11 mouse cellular contexts compared by ENCODE assay signal in the genomic region with DNA sequence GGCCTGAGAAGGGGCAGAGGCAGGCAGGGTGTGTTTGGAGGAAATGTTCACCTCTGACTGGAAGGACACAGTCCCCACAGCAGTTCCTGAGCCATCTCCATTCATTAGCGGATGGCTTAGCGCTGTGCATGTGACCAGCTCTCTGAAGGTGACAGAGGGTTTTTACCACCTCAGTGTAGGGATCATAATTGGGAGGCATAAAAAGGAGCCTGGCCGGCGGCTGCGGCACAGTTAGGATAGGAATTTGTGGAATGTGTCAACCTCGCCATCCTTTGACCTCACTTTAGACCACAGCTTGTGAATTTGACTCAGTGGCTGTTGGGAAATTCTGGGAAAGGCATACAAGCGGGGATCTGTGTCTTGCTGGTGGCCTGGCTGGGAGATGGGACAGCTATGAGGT. TPM values are rescaled to one million over a fixed set of nuclear protein-coding genes. Genes with fewer than 3 reads are reported as not detected.
A peak's percentile ranks its signal among the peaks of the same experiment; 100 is the strongest.
DNase-seq lines count a peak whose midpoint lies in the region; ATAC-seq and TF ChIP-seq lines count a peak whose summit lies in the region.
"Had no signal": no experiment of that assay in that cellular context is flagged by ENCODE, and none has a peak within 500 bp of the region (broad histone marks: within the 10 kb centered on the region; RNA-seq: fewer than 3 reads in every experiment).

No protein-coding gene starts in this region.

- H3K27me3 ChIP-seq in heart, embryonic 11.5 days (ENCODE audit: control insufficient read depth, insufficient read depth, low read length), result no peaks in the 10 kb centered on the region
- no peaks in the 10 kb centered on the region for H3K27me3 ChIP-seq in lung, postnatal 0 days (replicated peaks; ENCODE audit: insufficient read depth, low read length)
- H3K27me3 ChIP-seq in intestine, embryonic 14.5 days (replicated peaks; ENCODE audit: control insufficient read depth, insufficient read depth, low read length), result no peaks in the 10 kb centered on the region
- no peaks in the 10 kb centered on the region for H3K27me3 ChIP-seq in myocyte (ENCODE audit: control insufficient read depth, insufficient read depth, insufficient read length)
- no peaks in the 10 kb centered on the region for H3K27me3 ChIP-seq in forebrain, embryonic 14.5 days (replicated peaks; ENCODE audit: control insufficient read depth, insufficient read depth, low read length)
- H3K27me3 ChIP-seq: megakaryocyte, embryonic 14.5 days had no signal

- no peak for TF ChIP-seq CTCF in lung, postnatal 0 days (IDR thresholded peaks at IDR 0.05)

- H3K79me2 ChIP-seq in myocyte (ENCODE audit: control insufficient read depth, insufficient read depth), result no peaks in the 10 kb centered on the region

- no peak overlapping the region for H3ac ChIP-seq in myocyte (ENCODE audit: control insufficient read depth, insufficient read length)

- no peak overlapping the region for H3K9ac ChIP-seq in heart, embryonic 11.5 days (ENCODE audit: low read depth, low read length)
- H3K9ac ChIP-seq in lung, postnatal 0 days (replicated peaks; ENCODE audit: low read depth), result no peak overlapping the region
- no peak overlapping the region for H3K9ac ChIP-seq in intestine, embryonic 14.5 days (ENCODE audit: low read length)
- no peak overlapping the region for H3K9ac ChIP-seq in forebrain, embryonic 14.5 days (ENCODE audit: low read length)

- peak overlapping the region; percentile 86 for H3K27ac ChIP-seq in heart, embryonic 11.5 days (ENCODE audit: low read depth, low read length)
- peak overlapping the region; percentile 86 for H3K27ac ChIP-seq in lung, postnatal 0 days (ENCODE audit: low read length)
- 0 out of 2 replicates have a peak overlapping the region, but pooled peaks have one; percentile 43 for H3K27ac ChIP-seq in intestine, embryonic 14.5 days (ENCODE audit: low read depth)
- H3K27ac ChIP-seq in forebrain, embryonic 14.5 days (ENCODE audit: low read depth, low read length), result no peak overlapping the region

- H3K4me2 ChIP-seq in heart, embryonic 11.5 days, result peak overlapping the region; percentile 34
- peak overlapping the region; percentile 22; the same call in 1 of the 2 replicates for H3K4me2 ChIP-seq in lung, postnatal 0 days (replicated peaks; ENCODE audit: low read depth, low read length)
- H3K4me2 ChIP-seq in intestine, embryonic 14.5 days (ENCODE audit: low read length), result 0 out of 2 replicates have a peak overlapping the region, but pooled peaks have one; percentile 8
- peak overlapping the region; percentile 4 for H3K4me2 ChIP-seq in myocyte (ENCODE audit: low read depth)
- no peak overlapping the region for H3K4me2 ChIP-seq in forebrain, embryonic 14.5 days (ENCODE audit: low read length)

- 0 out of 2 replicates have a peak overlapping the region, but pooled peaks have one; percentile 19 for H3K4me3 ChIP-seq in heart, embryonic 11.5 days (ENCODE audit: low read depth, low read length)
- H3K4me3 ChIP-seq in lung, postnatal 0 days (ENCODE audit: low read depth, low read length), result no peak overlapping the region
- no peak overlapping the region for H3K4me3 ChIP-seq in intestine, embryonic 14.5 days (ENCODE audit: low read depth, low read length)
- H3K4me3 ChIP-seq in myocyte, result no peak overlapping the region
- H3K4me3 ChIP-seq in forebrain, embryonic 14.5 days (ENCODE audit: low read depth, low read length), result no peak overlapping the region

- H3K36me3 ChIP-seq in heart, embryonic 11.5 days (ENCODE audit: control insufficient read depth, insufficient read depth, low read length), result no peaks in the 10 kb centered on the region
- no peaks in the 10 kb centered on the region for H3K36me3 ChIP-seq in lung, postnatal 0 days (ENCODE audit: insufficient read depth, low read length)
- peaks cover 9% of the 10 kb centered on the region; the same call in 1 of the 2 replicates for H3K36me3 ChIP-seq in intestine, embryonic 14.5 days (ENCODE audit: control insufficient read depth, insufficient read depth, low read length)
- no peaks in the 10 kb centered on the region for H3K36me3 ChIP-seq in myocyte (ENCODE audit: control insufficient read depth, insufficient read depth)
- no peaks in the 10 kb centered on the region for H3K36me3 ChIP-seq in forebrain, embryonic 14.5 days (ENCODE audit: control insufficient read depth, insufficient read depth, low read length)

- no peak for ATAC-seq in heart, embryonic 11.5 days (replicated peaks; ENCODE audit: insufficient number of reproducible peaks, low FRiP score, low TSS enrichment)
- no peak for ATAC-seq in lung, postnatal 0 days
- ATAC-seq in intestine, embryonic 14.5 days (replicated peaks; ENCODE audit: low FRiP score, low TSS enrichment, low read depth), result no peak
- ATAC-seq in forebrain, embryonic 14.5 days, result no peak

- no peaks in the 10 kb centered on the region for H3K9me3 ChIP-seq in heart, embryonic 11.5 days (replicated peaks; ENCODE audit: control insufficient read depth, low read length)
- no peaks in the 10 kb centered on the region for H3K9me3 ChIP-seq in lung, postnatal 0 days (ENCODE audit: low read length)
- no peaks in the 10 kb centered on the region for H3K9me3 ChIP-seq in intestine, embryonic 14.5 days (ENCODE audit: control insufficient read depth, low read length)
- no peaks in the 10 kb centered on the region for H3K9me3 ChIP-seq in forebrain, embryonic 14.5 days (replicated peaks; ENCODE audit: control insufficient read depth, low read length)
- H3K9me3 ChIP-seq: megakaryocyte, embryonic 14.5 days had no signal

- TF ChIP-seq POLR2A in myocyte (IDR thresholded peaks at IDR 0.05; ENCODE audit: insufficient read length, low read depth), result no peak

- peaks cover 28% of the 10 kb centered on the region for H3K4me1 ChIP-seq in heart, embryonic 11.5 days (ENCODE audit: control insufficient read depth, insufficient read depth, low read length)
- H3K4me1 ChIP-seq in lung, postnatal 0 days (ENCODE audit: insufficient read depth, low read depth, low read length), result peaks cover 15% of the 10 kb centered on the region
- H3K4me1 ChIP-seq in intestine, embryonic 14.5 days (replicated peaks; ENCODE audit: control insufficient read depth, insufficient read depth, low read length), result peaks cover 18% of the 10 kb centered on the region
- no peaks in the 10 kb centered on the region for H3K4me1 ChIP-seq in forebrain, embryonic 14.5 days (ENCODE audit: control insufficient read depth, insufficient read depth, low read length)

- no peak for TF ChIP-seq EP300 in lung, postnatal 0 days (IDR thresholded peaks at IDR 0.05)

- 17% methylated on average over 7 of the region's 7 CpGs for WGBS in heart, embryonic 11.5 days (ENCODE audit: insufficient replicate concordance)
- 30% methylated on average over 7 of the region's 7 CpGs for WGBS in lung, postnatal 0 days
- 31% methylated on average over 7 of the region's 7 CpGs for WGBS in intestine, embryonic 14.5 days
- WGBS in forebrain, embryonic 14.5 days, result 65% methylated on average over 7 of the region's 7 CpGs

- no peak for DNase-seq in heart, postnatal 4 days
- DNase-seq in lung, postnatal 0 days (ENCODE audit: low spot score), result no peak
- no peak for DNase-seq in lung, adult 18-20 months
- DNase-seq in intestine, embryonic 14.5 days (ENCODE audit: low spot score), result no peak
- no peak for DNase-seq in spleen, postnatal 14 days (ENCODE audit: low spot score in 2 of 2)
- no peak for DNase-seq in forebrain, embryonic 14.5 days (ENCODE audit: low spot score)
- DNase-seq: adrenal gland, postnatal 10 days; layer of hippocampus, adult 9-11 months had no signal

TF ChIP-seq in myocyte, 11 proteins besides CTCF, POLR2A, EP300 and RAD21 (continues in another document):
- TF ChIP-seq REST (IDR thresholded peaks at IDR 0.05; ENCODE audit: insufficient read depth, insufficient read length), result no peak

RNA-seq across cellular contexts. Expression of gene Eng, which starts 7.4 kb away (rescaled TPM):
- polyA plus RNA-seq in heart, embryonic 11.5 days (2014; fragmentation: Nextera tagmentation; extraction: Ambion mirVana), result 113 and 127 TPM in 2 replicates
- 100 to 1,000 TPM; 149 to 162 TPM for total RNA-seq in heart, postnatal 4 days (2021)
- polyA plus RNA-seq in lung, postnatal 0 days (2015; fragmentation: Nextera tagmentation; extraction: Ambion mirVana), result 118 and 130 TPM in 2 replicates
- polyA plus RNA-seq in intestine, embryonic 14.5 days (2014; fragmentation: Nextera tagmentation; extraction: Ambion mirVana), result 59.5 and 61.4 TPM in 2 replicates
- polyA plus RNA-seq in myocyte (2012; fragmentation: generic; extraction: Trizol), result 1.6 TPM
- 15.0 and 23.1 TPM in 2 replicates for polyA plus RNA-seq in forebrain, embryonic 14.5 days (2014; fragmentation: Nextera tagmentation; extraction: Ambion mirVana)

RNA-seq across cellular contexts. Expression of gene Ak1, which starts 32.2 kb away (rescaled TPM):
- 212 and 221 TPM in 2 replicates for polyA plus RNA-seq in heart, embryonic 11.5 days (2014; fragmentation: Nextera tagmentation; extraction: Ambion mirVana)
- 100 to 1,000 TPM; 405 to 424 TPM for total RNA-seq in heart, postnatal 4 days (2021)
- 31.7 and 36.3 TPM in 2 replicates for polyA plus RNA-seq in lung, postnatal 0 days (2015; fragmentation: Nextera tagmentation; extraction: Ambion mirVana)
- 22.8 and 24.6 TPM in 2 replicates for polyA plus RNA-seq in intestine, embryonic 14.5 days (2014; fragmentation: Nextera tagmentation; extraction: Ambion mirVana)
- 265 TPM for polyA plus RNA-seq in myocyte (2012; fragmentation: generic; extraction: Trizol)
- polyA plus RNA-seq in forebrain, embryonic 14.5 days (2014; fragmentation: Nextera tagmentation; extraction: Ambion mirVana), result 60.3 and 65.9 TPM in 2 replicates

RNA-seq across cellular contexts. Expression of gene Fpgs, which starts 50.2 kb away (rescaled TPM):
- 14.5 and 15.3 TPM in 2 replicates for polyA plus RNA-seq in heart, embryonic 11.5 days (2014; fragmentation: Nextera tagmentation; extraction: Ambion mirVana)
- total RNA-seq in heart, postnatal 4 days (2021), result 10 to 100 TPM; 10.5 to 12.5 TPM
- polyA plus RNA-seq in lung, postnatal 0 days (2015; fragmentation: Nextera tagmentation; extraction: Ambion mirVana), result 12.6 and 15.6 TPM in 2 replicates
- polyA plus RNA-seq in intestine, embryonic 14.5 days (2014; fragmentation: Nextera tagmentation; extraction: Ambion mirVana), result 32.9 and 35.6 TPM in 2 replicates
- polyA plus RNA-seq in myocyte (2012; fragmentation: generic; extraction: Trizol), result 20.7 TPM
- 10.9 and 14.3 TPM in 2 replicates for polyA plus RNA-seq in forebrain, embryonic 14.5 days (2014; fragmentation: Nextera tagmentation; extraction: Ambion mirVana)

RNA-seq across cellular contexts. Expression of gene St6galnac6, which starts 54.3 kb away (rescaled TPM):
- 8.3 and 9.3 TPM in 2 replicates for polyA plus RNA-seq in heart, embryonic 11.5 days (2014; fragmentation: Nextera tagmentation; extraction: Ambion mirVana)
- total RNA-seq in heart, postnatal 4 days (2021), result 10 to 100 TPM; 77.5 to 82.7 TPM
- 13.4 and 14.4 TPM in 2 replicates for polyA plus RNA-seq in lung, postnatal 0 days (2015; fragmentation: Nextera tagmentation; extraction: Ambion mirVana)
- 5.7 and 6.9 TPM in 2 replicates for polyA plus RNA-seq in intestine, embryonic 14.5 days (2014; fragmentation: Nextera tagmentation; extraction: Ambion mirVana)
- polyA plus RNA-seq in myocyte (2012; fragmentation: generic; extraction: Trizol), result 48.7 TPM
- polyA plus RNA-seq in forebrain, embryonic 14.5 days (2014; fragmentation: Nextera tagmentation; extraction: Ambion mirVana), result 4.7 and 5.7 TPM in 2 replicates

RNA-seq across cellular contexts. Expression of gene Cdk9, which starts 59.1 kb away (rescaled TPM):
- 53.8 and 61.2 TPM in 2 replicates for polyA plus RNA-seq in heart, embryonic 11.5 days (2014; fragmentation: Nextera tagmentation; extraction: Ambion mirVana)
- 10 to 100 TPM; 38.2 to 46.0 TPM for total RNA-seq in heart, postnatal 4 days (2021)
- polyA plus RNA-seq in lung, postnatal 0 days (2015; fragmentation: Nextera tagmentation; extraction: Ambion mirVana), result 62.8 and 68.7 TPM in 2 replicates
- 83.8 and 85.2 TPM in 2 replicates for polyA plus RNA-seq in intestine, embryonic 14.5 days (2014; fragmentation: Nextera tagmentation; extraction: Ambion mirVana)
- polyA plus RNA-seq in myocyte (2012; fragmentation: generic; extraction: Trizol), result 76.6 TPM
- polyA plus RNA-seq in forebrain, embryonic 14.5 days (2014; fragmentation: Nextera tagmentation; extraction: Ambion mirVana), result 72.9 and 75.1 TPM in 2 replicates
